Mouse (Mus musculus) left cerebral cortex, postnatal 4 days (tissue): Measurements from ENCODE around the gene Zic4. TPM values are rescaled to one million over a fixed set of nuclear protein-coding genes. Genes with fewer than 3 reads are reported as not detected.

Source experiments
- DNase-seq: peaks from one replicate; pipeline ENCODE4 v3.0.0-alpha.2; 2022
- intact Hi-C: fragments of 180-260 bp; cut with DNase I; formaldehyde crosslinking; loops from one replicate; pipeline ENCODE4 v1.15.1; 2025
- total RNA-seq, 2 experiments: library from RNA; stranded (reverse); gene quantifications; 2 replicates each; pipeline ENCODE4 v1.2.3; 2021

The Zic4 gene
- 1 to 10 TPM; 9.4 to 10.0 TPM for total RNA-seq

DNA sequence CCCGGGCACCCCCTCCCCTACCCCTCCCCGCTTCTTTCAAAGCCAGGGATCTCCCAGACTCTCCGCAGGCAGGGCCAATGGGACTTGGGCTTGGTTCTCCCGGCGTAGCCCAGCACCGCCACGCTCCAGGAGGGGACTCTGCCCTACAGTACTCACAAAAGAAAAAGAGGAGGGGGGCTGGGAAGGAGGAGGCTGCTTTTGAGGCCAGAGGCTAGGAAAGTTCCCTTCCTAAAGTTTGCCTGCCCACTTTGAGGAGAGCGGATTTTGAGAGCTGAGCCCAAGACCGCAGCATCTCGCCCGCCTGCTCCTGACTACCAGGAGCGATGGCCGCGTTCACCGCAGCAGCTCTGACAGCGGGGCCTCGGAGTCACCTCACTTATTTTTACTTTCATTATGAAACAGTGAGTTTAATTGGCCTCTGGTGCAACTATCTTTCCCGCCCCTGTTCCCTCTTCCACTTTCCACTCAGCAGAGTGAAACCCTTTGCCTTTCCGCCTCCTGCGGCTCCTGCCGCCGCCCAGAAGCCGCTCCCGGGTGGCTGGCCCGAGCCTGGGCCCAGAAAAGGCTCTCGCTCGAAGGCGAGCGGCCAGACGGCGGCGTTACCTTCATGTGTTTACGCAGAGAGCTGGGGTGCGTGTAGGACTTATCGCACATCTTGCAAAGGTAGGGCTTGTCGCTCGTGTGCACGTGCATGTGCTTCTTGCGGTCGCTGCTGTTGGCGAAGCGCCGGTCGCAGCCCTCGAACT lies at the start of gene Zic4:
Gene Zic4 (plus strand): TSS at position 558 of the 746 bp plus-strand sequence.
- peak; percentile 63 for DNase-seq
- intact Hi-C loops = no loop called here

DNA sequence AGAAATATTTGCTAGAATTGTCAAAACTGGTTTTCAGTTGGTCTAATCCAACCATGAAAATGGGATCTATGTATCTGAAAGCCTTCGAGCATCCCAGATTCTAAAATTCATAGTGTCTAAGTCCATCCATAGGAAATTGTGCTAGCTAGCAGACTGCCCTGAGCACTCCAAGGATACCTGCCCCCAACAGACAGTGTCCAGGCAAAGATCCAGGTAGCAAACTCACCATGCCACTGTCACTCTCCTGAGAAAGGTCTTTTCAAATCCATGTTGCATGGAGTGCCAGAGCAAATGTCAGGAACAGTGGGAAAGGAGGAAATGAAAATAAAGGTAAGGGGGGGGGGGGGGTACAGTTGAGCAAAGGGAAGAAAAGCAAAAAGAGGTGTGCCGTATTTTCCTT lies 14.6 kb upstream of the Zic4 start:
- intact Hi-C loops = no loop called here

DNA sequence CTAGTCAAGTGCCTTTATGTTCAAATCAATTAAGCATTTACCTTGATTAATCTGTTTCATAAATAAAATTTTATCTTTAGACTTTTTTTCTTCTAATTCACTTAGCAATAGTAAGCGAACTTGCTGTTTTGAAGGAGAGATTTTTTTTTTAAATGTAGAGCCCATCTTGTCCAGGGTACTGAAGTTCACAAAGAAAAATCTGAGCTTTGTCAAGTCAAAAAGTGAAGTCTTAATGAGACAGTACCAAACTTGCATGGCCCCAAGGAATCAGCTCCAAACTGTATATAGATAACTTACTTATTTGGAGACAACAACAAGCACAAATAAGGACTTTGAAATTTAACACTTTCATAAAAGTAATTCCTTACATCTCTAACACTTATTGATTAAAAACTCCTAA lies 13.5 kb upstream of the Zic4 start:
- intact Hi-C loops = no loop called here

More for the DNA sequence above, 14.6 kb upstream of the Zic4 start:
- DNase-seq = no peak

DNA sequence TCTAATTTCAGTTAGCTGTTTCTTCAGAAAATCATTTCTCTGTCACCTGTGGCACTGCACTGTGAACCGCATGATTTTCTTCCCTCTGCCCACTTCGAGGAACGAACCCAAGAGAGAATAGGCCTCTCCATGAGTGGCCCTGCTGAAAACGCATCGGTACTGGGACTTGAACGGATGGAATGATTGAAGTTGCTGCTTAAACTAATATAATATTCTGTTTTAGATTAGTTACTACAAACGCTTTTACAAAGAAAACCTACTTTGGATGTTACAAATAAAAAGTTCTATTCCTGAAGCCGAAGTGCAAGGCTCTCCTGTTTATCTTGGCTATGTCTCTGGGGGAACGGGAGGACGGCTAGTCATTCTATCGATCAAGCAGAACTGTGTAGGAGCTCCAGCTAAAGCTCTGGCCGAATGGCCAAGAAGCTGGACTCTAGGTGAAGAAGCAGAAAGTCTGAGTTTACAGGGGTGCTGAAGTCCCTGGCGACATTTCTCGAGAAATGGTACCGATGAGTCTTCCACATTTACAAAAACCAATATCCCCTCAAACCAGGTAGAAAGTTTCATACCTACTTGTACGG lies 11.9 kb upstream of the Zic4 start:
- intact Hi-C loops = no loop called here
- no peak for DNase-seq

More for the DNA sequence above, 13.5 kb upstream of the Zic4 start:
- DNase-seq = no peak

DNA sequence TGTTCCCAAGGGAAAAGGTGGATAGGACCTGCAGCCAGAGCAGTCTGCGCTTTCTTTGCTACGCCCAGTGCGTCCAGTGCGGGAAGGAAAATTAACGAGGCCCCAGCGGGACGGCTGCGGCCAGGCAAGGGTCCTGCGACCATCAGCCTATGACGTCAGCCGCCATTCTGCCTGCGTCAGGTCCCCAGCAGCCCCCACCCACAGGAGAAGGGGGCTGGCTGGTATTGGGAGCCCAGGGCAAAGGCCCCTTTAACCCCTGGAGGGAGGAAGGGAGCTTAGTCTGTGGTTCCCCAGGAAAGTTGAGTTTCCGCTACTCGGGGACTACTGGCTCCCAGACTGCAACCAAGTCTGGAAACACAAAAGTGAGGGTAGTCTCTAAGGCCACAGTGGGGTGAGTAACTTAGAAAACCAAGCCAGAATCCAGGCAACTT lies 11.3 kb upstream of the Zic4 start:
- peak; percentile 92 for DNase-seq
- intact Hi-C loops = no loop called here

DNA sequence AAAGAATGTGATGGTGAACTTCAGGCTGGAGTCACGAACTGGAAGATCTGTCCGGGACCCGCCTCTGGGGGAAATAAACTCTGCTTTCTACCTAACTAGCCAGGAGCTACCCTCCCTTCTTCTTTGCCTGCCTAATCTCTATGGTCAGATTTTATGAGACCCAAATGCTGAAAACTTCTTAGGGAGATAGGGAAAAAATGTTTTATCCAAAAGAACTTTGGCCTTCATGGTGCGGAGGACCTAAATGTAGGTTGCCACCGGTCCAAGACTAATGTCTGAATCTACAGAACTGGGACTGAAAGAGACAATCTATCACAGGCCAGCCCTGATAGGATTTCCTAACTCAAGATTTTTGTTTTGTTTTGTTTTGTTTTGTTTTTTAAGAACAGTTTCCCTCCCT lies 10.9 kb upstream of the Zic4 start:
- no peak for DNase-seq
- intact Hi-C loops = no loop called here

DNA sequence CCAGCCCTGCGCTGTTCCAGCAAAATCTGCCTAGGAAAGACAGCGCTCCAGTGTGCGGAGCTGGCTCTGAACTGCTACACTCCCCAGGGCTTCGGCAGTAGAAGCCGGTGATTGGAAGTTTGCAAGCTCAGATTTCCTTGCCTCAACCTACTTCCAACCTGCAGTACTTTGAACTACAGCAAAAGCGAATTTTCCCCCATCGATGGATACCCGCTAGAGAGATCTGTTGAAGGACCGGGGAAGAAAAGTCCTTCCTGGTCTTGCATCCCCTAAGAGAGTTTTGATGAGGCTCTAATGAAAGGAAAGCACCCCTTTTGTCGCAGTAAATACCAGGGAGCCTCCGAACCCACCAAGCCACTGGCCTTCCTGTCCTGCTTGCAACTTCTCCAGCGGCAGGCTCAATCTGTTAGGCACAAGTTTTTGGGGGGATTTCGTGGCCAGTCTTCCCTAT lies 10.2 kb upstream of the Zic4 start:
- DNase-seq = peak; percentile 57
- intact Hi-C loops = no loop called here

DNA sequence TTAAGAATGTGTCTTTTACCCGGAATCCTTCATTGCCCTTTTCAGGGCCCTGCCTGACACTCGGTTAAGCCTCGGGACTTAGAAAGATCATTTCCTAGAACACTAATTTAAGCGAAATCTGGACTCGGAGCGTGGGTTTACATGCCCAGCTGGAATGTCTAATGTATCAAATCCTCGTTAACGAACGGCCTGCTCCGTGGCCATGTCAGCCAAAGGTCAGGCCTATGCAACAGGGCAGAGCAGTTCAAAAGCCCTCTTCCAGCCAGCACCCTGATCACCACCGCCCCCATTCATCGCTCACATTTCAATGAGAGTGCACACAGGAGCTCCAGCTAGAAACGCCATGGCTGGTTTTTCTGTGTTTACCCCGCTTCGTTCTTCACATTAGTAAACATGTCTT lies 9.4 kb upstream of the Zic4 start:
- intact Hi-C loops = no loop called here
- peak; percentile 68 for DNase-seq

DNA sequence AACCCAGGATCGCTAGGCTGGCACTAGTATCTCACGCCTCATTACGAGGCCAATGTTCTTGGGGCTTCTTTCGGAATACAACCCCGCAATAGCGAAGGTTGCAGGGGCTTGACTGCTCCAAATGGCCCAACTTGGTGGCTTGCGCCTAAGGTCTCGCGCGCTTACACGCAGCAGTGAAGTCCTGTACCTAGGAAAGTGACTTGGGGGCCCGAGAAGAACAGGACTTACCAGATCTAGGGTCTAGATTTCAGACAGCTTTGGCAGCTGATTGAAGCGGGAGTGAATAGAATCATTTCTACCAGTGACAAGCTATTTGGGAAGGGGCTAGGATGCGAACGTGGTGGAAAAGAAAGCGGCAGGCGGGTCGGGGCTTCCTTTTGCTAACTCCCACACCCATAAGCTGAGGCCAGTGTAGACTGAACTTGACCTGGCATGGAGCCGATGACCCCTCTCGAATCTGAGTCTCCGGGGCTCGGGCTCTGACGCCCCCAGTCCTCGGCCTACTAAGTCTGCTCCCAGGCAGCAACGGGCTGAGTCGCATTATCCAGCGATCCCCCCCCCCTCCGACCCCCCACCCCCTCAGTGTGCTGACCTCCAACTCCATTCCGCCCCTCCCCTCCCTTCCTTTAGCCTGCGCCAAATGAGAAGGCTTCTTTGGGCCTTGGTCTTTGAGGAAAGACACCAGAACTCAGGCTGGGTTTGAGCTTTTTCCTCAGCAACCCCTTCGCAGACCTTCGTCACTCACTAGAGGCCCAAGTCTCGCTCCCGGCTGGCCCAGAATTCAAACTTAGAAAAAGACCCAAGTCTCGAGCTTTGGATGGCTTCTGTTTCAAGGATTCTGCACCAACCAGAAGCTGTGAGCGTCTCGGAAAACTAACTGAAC lies 8.4 kb upstream of the Zic4 start:
- DNase-seq = peak; percentile 84
- intact Hi-C loops = no loop called here

DNA sequence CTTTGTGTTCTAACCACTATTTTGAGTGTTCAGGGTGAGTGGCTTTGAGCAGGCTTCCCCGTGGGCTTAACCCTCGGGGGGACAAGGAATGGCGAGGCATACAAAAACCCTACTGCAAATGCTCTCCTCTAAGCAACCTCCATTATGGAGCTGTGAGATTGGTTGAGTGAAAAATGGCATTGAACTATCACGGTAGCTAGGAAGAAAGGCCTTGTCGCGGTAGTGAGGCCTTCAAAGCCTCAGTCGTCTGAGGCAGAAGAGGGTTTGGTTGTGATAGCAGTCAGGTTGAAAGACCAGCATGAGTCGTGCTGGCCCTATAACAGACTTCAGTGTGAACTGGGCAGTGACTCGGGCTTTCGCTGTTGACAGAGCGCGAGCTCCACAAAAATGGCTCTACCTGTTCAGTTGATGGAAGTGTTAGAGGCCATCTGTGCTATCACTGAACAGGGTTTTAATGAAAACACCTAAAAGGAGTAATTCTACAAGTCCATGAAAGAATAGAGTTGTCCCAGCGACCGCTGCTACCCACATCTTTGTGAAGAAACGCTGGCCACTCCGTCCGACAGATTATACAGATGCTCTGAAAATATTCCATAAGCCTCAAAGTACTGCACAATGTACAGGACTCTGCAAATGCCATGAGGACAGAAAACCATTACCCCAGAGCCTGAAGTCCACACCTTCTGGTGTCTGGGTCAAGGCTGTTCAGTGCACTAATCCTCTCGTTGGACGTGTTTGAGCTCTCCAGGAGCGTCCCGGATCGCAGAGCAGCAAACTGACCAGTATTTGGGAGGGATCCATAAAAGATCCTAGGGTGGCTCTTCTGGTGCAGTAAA lies 7.6 kb upstream of the Zic4 start:
- peak; percentile 48 for DNase-seq
- intact Hi-C loops = no loop called here

DNA sequence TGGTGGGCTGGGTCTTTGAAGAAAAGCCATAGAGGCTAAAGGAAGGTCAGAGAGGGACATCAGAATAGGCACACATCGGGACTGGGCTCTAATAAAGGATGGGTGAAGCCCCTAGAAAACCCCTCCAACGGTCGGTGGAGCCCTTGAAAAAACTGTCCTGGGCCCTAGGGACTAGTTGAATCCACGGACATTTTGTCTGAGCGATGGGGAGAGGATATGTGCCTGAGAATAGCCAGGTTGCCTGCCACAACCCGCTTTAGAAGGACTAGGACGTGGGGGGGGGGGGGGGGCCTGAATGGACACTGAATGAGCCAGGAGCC lies 7.0 kb upstream of the Zic4 start:
- no peak for DNase-seq
- intact Hi-C loops = no loop called here

DNA sequence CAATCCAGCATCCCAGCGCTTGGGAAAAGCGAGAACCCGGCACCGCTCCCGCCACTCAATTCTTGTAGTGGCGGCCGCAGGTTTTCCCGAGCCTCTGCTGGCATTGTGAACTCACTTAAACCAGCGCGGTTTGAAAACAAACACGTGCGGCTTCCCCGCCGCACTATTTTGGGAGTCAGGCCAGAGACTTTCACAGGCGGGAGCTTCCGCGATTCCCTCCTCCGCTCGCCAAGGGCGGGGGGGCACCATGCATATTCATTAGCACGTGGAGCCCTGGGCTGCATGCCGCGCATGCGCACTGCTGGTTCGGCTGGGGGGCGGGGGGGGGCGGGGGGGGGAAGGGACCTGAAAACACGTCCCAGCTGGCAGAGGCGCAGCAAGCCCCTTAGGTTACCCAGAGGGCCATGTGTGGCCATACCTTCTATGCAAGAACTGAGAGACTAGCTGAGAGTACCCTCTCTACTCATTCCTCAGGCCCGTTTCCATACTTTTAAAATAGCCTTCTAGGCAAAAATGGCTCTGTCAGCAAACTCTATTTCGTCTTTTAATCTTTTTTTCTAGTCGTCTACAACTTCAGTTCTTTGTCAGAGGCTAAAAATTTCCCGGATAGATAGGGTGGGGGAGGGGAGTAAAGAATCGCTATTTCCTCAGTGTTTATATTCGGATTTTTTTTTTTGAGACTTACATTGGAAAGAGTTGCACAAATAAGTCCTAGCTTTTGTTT lies 6.4 kb upstream of the Zic4 start:
- DNase-seq = peak; percentile 98
- intact Hi-C loops = no loop called here

DNA sequence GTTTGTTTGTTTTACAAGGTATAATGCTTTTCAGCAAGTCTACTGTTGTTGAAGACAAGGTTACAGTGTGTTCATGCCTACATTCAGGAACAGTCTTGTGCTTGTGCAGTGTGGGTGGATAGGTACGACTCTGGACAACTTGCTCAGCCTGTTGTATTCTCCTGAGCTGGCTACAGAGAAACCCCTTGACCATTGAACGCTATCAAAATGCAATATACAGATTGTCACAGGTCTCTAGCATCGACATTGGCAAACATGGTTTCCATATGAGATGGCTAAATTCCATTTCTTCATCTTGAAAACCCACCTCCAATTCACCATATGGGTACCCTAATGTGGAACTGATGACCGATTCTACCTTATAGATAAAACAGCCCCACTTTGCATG lies 5.9 kb upstream of the Zic4 start:
- DNase-seq = no peak
- intact Hi-C loops = no loop called here

DNA sequence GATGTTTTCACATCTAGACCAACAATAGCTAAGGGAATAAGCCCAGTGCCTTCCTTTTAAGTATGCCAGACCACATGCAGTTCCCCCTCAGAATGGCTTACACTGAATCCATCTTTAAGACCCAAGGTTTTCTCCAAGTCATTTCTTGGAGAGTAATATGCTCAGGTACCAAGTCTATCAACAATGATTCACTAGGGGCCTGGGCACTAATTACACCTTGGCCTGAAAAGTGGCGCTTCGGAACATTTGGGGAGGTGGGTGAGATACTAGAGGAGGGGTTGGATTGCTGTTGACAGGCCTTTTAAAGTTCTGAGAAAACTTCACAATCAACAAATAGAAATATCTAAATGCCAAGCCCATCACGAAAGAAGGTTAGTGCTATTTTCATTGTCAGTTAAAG lies 4.9 kb upstream of the Zic4 start:
- DNase-seq = no peak
- intact Hi-C loops = no loop called here

DNA sequence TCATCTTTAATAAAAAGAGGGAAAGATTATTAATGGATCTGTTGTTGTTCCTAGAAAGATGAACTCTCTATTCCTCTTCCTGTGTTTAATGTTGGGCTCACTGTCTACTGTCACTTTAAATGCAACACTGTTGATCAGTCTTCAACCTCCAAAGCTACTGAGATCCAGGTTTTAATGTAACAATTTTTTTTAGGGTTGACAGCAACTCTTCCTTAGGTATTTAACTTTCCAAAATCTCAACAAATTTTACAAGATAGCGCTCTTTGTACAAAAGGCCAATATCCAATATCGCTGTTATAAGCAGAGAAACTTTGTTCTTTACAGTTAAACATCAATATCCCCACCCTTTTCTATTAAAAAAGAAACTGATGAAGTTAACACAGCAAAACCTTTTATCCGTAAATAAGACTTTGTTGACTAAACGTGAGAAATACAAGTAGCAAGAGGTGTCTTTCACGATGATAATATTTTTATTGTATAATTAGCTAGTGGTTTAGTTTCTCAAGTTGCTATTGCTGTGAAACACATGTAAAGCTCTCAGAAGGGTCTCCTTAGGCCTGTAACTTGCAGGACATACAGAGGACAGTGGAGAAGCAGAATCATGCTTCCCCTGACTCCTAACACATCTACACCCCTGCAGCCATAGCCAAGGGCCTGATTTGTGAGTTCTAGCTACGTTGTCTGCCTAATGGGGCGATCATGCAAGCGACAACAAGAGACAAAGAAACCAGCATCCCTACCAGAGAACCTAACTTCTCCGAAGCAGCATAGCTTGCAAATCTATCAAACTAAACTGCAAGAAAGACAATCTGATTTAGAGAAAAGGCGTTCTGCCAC lies 3.1 kb upstream of the Zic4 start:
- intact Hi-C loops = no loop called here
- DNase-seq = no peak

DNA sequence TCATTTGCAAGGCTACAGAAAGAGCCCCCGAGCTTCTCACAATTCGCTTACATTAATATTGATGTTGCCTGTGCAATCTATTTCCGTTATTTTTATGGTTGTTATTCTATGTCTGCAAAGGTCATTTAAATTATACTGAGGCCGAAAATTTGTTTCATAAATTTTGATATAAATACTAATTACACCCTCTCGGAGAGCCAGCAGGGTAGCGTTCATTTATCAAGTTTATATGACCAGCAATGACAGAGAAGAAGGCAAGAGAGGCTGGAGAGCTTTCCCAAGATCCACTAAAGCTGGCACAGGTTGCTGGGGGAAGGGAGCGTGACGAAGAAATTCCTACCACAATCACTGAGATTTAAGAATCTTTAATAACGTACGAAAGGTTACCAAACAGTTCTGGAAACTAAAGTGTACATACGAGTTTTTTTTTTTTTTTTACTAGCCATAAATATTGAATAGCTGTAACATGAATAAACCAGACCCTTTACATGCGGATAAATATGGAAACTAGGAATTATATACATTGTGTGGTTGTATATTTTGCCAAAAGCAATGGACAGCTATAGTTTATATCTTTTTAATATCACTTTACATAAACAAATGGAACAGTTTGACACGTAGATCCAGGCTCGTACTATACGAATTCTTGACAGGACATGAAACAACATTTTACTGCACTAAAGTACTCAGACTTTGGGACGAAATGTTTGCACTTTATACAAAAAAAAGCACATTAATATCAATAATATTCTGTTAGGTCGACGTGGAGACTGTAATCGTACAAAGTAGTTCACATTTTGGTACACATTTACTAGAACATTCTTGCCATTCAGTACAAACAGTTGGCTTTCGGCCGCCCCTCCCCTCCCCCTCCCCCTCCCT lies 1.8 kb upstream of the Zic4 start:
- intact Hi-C loops = no loop called here

DNA sequence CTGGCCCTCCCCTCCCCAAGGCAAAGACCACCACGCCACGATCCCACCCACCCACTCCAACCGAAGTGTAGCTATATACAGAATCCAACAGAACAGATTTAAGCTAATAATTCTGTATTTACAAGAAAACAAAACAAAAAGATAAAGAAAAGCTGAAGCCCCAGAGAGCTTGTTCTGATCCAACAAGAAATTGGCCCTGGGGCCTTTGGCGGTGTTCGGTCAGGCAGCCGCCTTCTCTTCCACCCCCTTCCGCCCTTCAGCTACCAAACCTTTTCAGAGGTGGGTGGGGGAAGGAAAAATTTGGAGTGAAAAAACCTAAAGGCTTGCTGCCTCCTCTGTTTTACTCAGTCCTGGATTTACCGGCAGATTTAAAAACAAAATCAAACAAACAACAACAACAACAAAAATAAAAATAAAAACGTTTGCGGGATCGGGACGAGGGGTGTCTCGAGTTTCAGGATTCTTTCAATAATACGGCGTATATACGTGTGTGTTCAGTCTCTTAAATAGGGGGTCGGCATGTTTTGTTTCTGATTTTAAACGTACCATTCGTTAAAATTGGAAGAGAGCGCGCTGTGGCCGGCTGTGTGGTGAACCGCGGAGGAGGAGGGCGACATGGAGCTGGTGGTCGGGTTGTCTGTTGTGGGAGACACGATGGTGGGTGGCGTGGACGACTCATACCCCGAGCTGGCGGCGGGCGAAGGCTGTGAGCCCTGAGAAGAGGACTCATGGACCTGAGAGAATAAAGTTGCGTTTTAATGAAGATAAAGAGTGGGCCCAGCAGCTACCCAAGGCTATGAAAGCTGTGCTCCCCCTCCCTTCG lies 969 bp upstream of the Zic4 start:
- peak; percentile 54 for DNase-seq
- intact Hi-C loops = no loop called here

More for the DNA sequence above, 1.8 kb upstream of the Zic4 start:
- DNase-seq = no peak
